Mouse (Mus musculus) hindbrain, embryonic 11.5 days (tissue): ENCODE data around the gene Fbxl17. TPM values are rescaled to one million over a fixed set of nuclear protein-coding genes. Genes with fewer than 3 reads are reported as not detected.

Experiments
- ATAC-seq: fragments of 200-750 bp; cut with Nextera tagmentation; 2 replicates; pipeline ENCODE4 v1.8.0; 2017; ENCODE audit warnings: mild to moderate bottlenecking, moderate TSS enrichment, moderate library complexity; ENCODE audit not compliant: low FRiP score
- DNase-seq: peaks from one replicate; pipeline ENCODE4 v3.0.0-alpha.2; 2015; ENCODE audit warnings: low spot score
- H3K27ac ChIP-seq: fragments of 300-500 bp; sonication (generic); 2 replicates; pipeline ENCODE4 v1.5.1; 2014; ENCODE audit warnings: mild to moderate bottlenecking, low read depth, low read length
- H3K27me3 ChIP-seq: fragments of 300-500 bp; sonication (generic); 2 replicates; pipeline ENCODE4 v1.6.1; 2014; ENCODE audit warnings: mild to moderate bottlenecking, low read length, moderate library complexity, mixed read lengths; ENCODE audit not compliant: control insufficient read depth, insufficient read depth
- H3K36me3 ChIP-seq: fragments of 300-500 bp; sonication (generic); 2 replicates; pipeline ENCODE4 v1.6.1; 2014; ENCODE audit warnings: mild to moderate bottlenecking, low read length, moderate library complexity, mixed read lengths; ENCODE audit not compliant: control insufficient read depth, insufficient read depth
- H3K4me1 ChIP-seq: fragments of 300-500 bp; sonication (generic); replicated peaks from 2 replicates; pipeline ENCODE4 v1.6.1; 2014; ENCODE audit warnings: low read length, mixed read lengths; ENCODE audit not compliant: control insufficient read depth, insufficient read depth
- H3K4me2 ChIP-seq: fragments of 300-500 bp; sonication (generic); replicated peaks from 2 replicates; pipeline ENCODE4 v1.6.1; 2014; ENCODE audit warnings: mild to moderate bottlenecking, low read depth, low read length
- H3K4me3 ChIP-seq: fragments of 300-500 bp; sonication (generic); 2 replicates; pipeline ENCODE4 v1.5.1; 2014; ENCODE audit warnings: low read depth, low read length
- H3K9ac ChIP-seq: fragments of 300-500 bp; sonication (generic); 2 replicates; pipeline ENCODE4 v1.6.1; 2014; ENCODE audit warnings: low read depth, low read length
- H3K9me3 ChIP-seq: fragments of 300-500 bp; sonication (generic); 2 replicates; pipeline ENCODE4 v1.6.1; 2016; ENCODE audit warnings: low read length; ENCODE audit not compliant: control insufficient read depth
- WGBS: fragments of 180-500 bp; shearing (Covaris S2); extraction: QIAGEN DNeasy Blood & Tissue Kit; methylation state at CpG from one replicate; pipeline ENCODE4 v1.1.7; 2014; 5-methylcytosine and 5-hydroxymethylcytosine counted together
- polyA plus RNA-seq: library from polyadenylated mRNA; unstranded; fragments of >200 nt; fragmentation: Nextera tagmentation; extraction: Ambion mirVana; gene quantifications from 2 replicates; pipeline ENCODE4 v1.2.1, GENCODE M21; 2014

The Fbxl17 gene
- polyA plus RNA-seq, 1 experiment from 2014 or later: 9.1 TPM

- WGBS: 44% methylated on average over 5 of the region's 5 CpGs
- no peaks in the 10 kb centered on the region for H3K9me3 ChIP-seq
- DNase-seq (no peak), ATAC-seq (no peak)
- H3K4me3 ChIP-seq: no peak overlapping the region
- H3K4me1 ChIP-seq: no peaks in the 10 kb centered on the region
- no peak overlapping the region for H3K4me2 ChIP-seq
- no peaks in the 10 kb centered on the region for H3K36me3 ChIP-seq
- H3K9ac ChIP-seq: no peak overlapping the region
- H3K27me3 ChIP-seq: no peaks in the 10 kb centered on the region
- no peak overlapping the region for H3K27ac ChIP-seq
Measured at GRCm38 (mm10) chr17:63171264-63171663, 328.6 kb downstream of the Fbxl17 start.

DNA sequence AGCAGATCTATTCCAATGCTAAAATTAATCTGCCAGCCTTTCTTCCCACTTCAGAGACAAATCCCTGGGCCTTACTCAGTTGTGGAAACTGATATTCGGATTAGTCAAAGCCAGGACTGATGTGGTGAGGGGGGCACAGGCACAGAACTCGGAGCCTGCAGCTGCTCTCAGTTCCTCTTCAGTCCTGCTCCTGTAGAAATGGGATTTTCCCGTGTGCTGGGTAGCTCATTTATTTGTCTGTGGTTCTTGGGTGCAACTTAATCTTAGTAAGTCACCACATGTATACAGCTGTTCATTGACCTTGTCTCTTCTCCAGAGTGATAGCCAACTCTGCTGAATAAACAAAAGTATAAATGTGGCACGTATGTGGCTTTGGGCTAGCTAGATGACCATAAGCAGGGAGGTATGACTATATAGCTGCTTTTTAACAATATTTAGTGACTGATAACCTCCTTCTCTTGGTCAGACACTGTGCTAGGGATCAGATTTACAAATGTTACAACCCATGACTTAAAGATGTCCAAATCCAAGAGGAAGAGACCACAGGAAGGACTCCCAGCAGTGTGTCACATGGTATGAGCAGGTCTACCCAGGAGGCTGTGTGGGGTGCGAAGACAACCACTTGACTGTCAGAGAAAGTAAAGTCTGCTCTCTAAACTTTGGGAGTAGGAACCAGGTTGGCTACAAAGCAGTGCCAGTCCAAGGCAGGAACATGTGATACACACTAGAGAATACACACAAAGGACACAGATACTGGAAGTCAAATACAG is 331.6 kb downstream of the Fbxl17 start:
- H3K4me2 ChIP-seq: no peak overlapping the region
- DNase-seq (no peak), ATAC-seq (no peak)
- 87% methylated on average over 5 of the region's 5 CpGs for WGBS
- no peak overlapping the region for H3K9ac ChIP-seq
- H3K36me3 ChIP-seq: no peaks in the 10 kb centered on the region
- H3K4me1 ChIP-seq: no peaks in the 10 kb centered on the region
- no peaks in the 10 kb centered on the region for H3K27me3 ChIP-seq
- H3K4me3 ChIP-seq: no peak overlapping the region
- no peaks in the 10 kb centered on the region for H3K9me3 ChIP-seq
- H3K27ac ChIP-seq: no peak overlapping the region

- WGBS: 58% methylated on average over 3 of the region's 3 CpGs
- H3K9me3 ChIP-seq: no peaks in the 10 kb centered on the region
- H3K4me1 ChIP-seq: no peaks in the 10 kb centered on the region
- no peaks in the 10 kb centered on the region for H3K36me3 ChIP-seq
- H3K4me3 ChIP-seq: no peak overlapping the region
- H3K4me2 ChIP-seq: no peak overlapping the region
- no peak for ATAC-seq
- H3K9ac ChIP-seq: no peak overlapping the region
- no peak for DNase-seq
- no peaks in the 10 kb centered on the region for H3K27me3 ChIP-seq
- no peak overlapping the region for H3K27ac ChIP-seq
Measured at GRCm38 (mm10) chr17:63167248-63167647, 332.6 kb downstream of the Fbxl17 start.

DNA sequence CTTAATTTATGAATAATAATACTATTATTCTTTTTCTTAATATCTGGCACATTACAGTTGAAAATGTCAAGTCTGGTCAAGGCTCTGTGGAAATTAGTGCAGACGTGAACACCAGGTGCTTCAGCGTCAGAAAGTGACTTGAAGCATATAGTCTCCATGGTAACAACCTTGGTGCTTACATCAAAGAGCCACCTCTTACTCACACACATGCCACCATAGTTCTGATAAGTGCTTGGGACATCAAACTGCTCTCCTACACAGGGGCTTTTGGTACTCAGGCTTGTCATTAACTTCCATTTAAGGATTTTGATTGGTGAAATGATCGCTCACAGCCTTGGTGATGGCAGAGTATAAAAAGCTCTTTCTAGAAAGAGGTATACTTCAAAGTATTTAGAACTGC is 333.1 kb downstream of the Fbxl17 start:
- Histone ChIP-seq H3K4me3 (no peak overlapping the region), H3K27me3 (no peaks in the 10 kb centered on the region), H3K27ac (no peak overlapping the region), H3K4me2 (no peak overlapping the region), H3K36me3 (no peaks in the 10 kb centered on the region), H3K9me3 (no peaks in the 10 kb centered on the region), H3K9ac (no peak overlapping the region), H3K4me1 (no peaks in the 10 kb centered on the region)
- WGBS: 86% methylated on average over 3 of the region's 3 CpGs
- ATAC-seq: no peak
- no peak for DNase-seq

- H3K9me3 ChIP-seq: no peaks in the 10 kb centered on the region
- H3K27ac ChIP-seq: no peak overlapping the region
- WGBS: 67% methylated on average over 13 of the region's 13 CpGs
- H3K36me3 ChIP-seq: no peaks in the 10 kb centered on the region
- no peaks in the 10 kb centered on the region for H3K27me3 ChIP-seq
- H3K9ac ChIP-seq: no peak overlapping the region
- no peak overlapping the region for H3K4me2 ChIP-seq
- peak; percentile 33; the same call in 1 of the 2 replicates for ATAC-seq
- no peak for DNase-seq
- no peak overlapping the region for H3K4me3 ChIP-seq
- H3K4me1 ChIP-seq: no peaks in the 10 kb centered on the region
Measured at GRCm38 (mm10) chr17:63165847-63166246, 334.0 kb downstream of the Fbxl17 start.

DNA sequence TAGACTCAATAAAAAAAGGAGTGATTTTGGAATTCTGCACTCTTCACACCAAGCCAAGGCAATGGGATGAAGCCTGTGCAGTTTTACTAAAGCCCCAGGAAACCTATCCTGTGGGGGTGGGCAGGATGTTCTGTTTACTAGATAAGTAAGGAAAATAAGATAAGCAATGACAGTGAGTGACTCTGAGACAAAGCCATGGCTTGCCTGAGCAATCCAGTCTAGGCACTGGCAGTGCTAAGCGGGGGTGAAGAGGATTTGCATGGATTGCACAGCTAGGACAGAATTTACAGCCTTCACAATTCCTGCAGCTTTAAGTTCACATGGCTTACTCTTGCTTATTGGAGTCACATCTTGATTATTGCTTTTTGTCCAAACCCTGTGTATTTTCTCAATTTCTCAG is 335.5 kb downstream of the Fbxl17 start:
- no peak for ATAC-seq
- no peaks in the 10 kb centered on the region for H3K27me3 ChIP-seq
- H3K9ac ChIP-seq: no peak overlapping the region
- H3K9me3 ChIP-seq: no peaks in the 10 kb centered on the region
- H3K4me2 ChIP-seq: no peak overlapping the region
- DNase-seq: no peak
- H3K4me3 ChIP-seq: no peak overlapping the region
- H3K4me1 ChIP-seq: no peaks in the 10 kb centered on the region
- no peak overlapping the region for H3K27ac ChIP-seq
- H3K36me3 ChIP-seq: no peaks in the 10 kb centered on the region
- 88% methylated on average over 1 of the region's 1 CpGs for WGBS

DNA sequence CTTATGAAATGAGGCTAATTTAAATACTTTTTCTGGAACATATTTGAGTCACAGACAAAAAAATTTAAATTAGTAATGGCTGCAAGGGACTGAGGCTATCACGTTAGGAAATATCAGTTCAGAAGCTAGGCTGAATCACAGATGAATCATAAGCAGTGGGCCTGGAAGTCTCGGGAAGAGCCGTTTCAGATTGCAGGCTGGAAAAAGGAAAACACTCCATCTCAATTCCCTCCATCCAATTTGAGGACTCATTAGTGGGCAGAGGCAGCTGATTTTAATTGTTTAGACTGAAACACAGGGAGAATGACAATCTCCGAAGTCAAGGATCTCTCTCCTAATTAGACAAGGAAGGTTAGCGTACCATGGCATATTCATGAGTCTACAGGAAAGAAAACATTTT is 337.9 kb downstream of the Fbxl17 start:
- Histone ChIP-seq H3K9ac (no peak overlapping the region), H3K27me3 (no peaks in the 10 kb centered on the region), H3K9me3 (no peaks in the 10 kb centered on the region), H3K27ac (no peak overlapping the region), H3K4me2 (no peak overlapping the region), H3K4me3 (no peak overlapping the region), H3K36me3 (no peaks in the 10 kb centered on the region), H3K4me1 (peaks cover 3% of the 10 kb centered on the region; the same call in 1 of the 2 replicates)
- DNase-seq (no peak), ATAC-seq (no peak)
- 75% methylated on average over 5 of the region's 5 CpGs for WGBS

DNA sequence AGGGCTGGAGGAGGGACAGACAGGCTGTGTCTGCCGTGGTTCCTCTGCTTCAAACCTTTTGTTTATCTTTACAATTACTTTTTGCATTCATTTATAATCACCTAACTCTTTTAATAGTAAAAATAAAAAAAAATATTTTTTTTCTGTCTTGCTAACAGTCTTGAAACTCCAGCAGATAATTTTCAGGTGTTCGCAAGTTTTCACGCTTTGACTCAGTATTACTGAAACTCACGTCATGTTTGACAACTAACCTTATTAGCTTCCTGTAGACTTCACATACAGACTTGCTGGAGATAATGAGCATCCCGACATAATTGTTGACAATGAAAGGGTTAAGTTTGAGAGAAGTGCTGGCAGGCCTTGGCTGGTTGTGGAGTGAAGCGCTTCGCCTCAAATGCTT is 340.6 kb downstream of the Fbxl17 start:
- Histone ChIP-seq H3K4me3 (no peak overlapping the region), H3K9me3 (no peaks in the 10 kb centered on the region), H3K27ac (no peak overlapping the region), H3K4me1 (peaks cover 3% of the 10 kb centered on the region; the same call in 1 of the 2 replicates), H3K4me2 (no peak overlapping the region), H3K9ac (no peak overlapping the region), H3K36me3 (no peaks in the 10 kb centered on the region), H3K27me3 (no peaks in the 10 kb centered on the region)
- 48% methylated on average over 7 of the region's 7 CpGs for WGBS
- ATAC-seq (no peak), DNase-seq (no peak)

DNA sequence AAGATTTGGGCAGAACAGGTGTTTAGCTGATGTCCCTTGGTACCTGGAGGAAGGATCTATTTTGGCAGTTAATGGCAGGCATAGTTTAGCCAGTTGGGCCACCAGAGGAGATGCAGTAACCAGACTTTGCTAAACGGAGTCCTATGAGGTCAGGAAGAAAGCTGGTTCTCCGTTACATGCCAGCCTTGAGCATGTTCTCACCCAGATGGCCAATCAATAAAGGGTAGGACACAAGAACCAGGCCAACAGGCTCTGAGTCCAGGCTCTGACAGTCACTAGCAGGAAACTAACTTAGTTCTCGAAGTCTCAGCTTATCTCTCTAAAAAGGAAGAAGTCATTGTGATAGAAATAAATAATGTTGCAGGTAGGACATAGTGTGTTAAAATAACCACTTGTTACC is 341.4 kb downstream of the Fbxl17 start:
- ATAC-seq (peak; percentile 47), DNase-seq (no peak)
- WGBS: 57% methylated on average over 3 of the region's 3 CpGs
- no peaks in the 10 kb centered on the region for H3K27me3 ChIP-seq
- no peaks in the 10 kb centered on the region for H3K36me3 ChIP-seq
- H3K4me1 ChIP-seq: peaks cover 3% of the 10 kb centered on the region; the same call in 1 of the 2 replicates
- H3K9ac ChIP-seq: no peak overlapping the region
- no peak overlapping the region for H3K4me3 ChIP-seq
- H3K9me3 ChIP-seq: no peaks in the 10 kb centered on the region
- H3K27ac ChIP-seq: 0 out of 2 replicates have a peak overlapping the region, but pooled peaks have one; percentile 33
- H3K4me2 ChIP-seq: no peak overlapping the region
